In genomic region chr19:14035785-14036184, GRCm38 (mm10) we compare ENCODE assay signal across 20 mouse cellular contexts.
DNase-seq lines count a peak whose midpoint lies in the region; ATAC-seq and TF ChIP-seq lines count a peak whose summit lies in the region.
"Had no signal": no experiment of that assay in that cellular context is flagged by ENCODE, and none has a peak within 500 bp of the region (broad histone marks: within the 10 kb centered on the region; RNA-seq: fewer than 3 reads in every experiment).

No protein-coding gene starts in this region.

- ATAC-seq in forebrain, embryonic 11.5 days (replicated peaks; ENCODE audit: low FRiP score): peak; percentile 63; the same call in 1 of the 2 replicates
- no peak for ATAC-seq in forebrain, postnatal 0 days
- no peak for ATAC-seq in hindbrain, embryonic 14.5 days (ENCODE audit: low FRiP score)
- ATAC-seq in midbrain, embryonic 15.5 days (replicated peaks): 0 out of 2 replicates have a peak, but pooled peaks have one; percentile 30
- ATAC-seq: intestine, embryonic 15.5 days had no signal

- H3K9ac ChIP-seq in forebrain, embryonic 11.5 days (ENCODE audit: low read length): no peak overlapping the region
- H3K9ac ChIP-seq in forebrain, postnatal 0 days: no peak overlapping the region
- no peak overlapping the region for H3K9ac ChIP-seq in hindbrain, embryonic 14.5 days
- H3K9ac ChIP-seq in midbrain, embryonic 15.5 days: no peak overlapping the region
- H3K9ac ChIP-seq: embryonic facial prominence, embryonic 15.5 days; intestine, embryonic 15.5 days; limb, embryonic 12.5 days; liver, embryonic 13.5 days; lung, embryonic 15.5 days had no signal

- TF ChIP-seq CTCF in forebrain, postnatal 0 days (IDR thresholded peaks at IDR 0.05; ENCODE audit: low read depth): no peak

- DNase-seq in forebrain, embryonic 11.5 days (ENCODE audit: low spot score): peak; percentile 52
- DNase-seq in forebrain, postnatal 0 days: no peak
- peak; percentile 26 for DNase-seq in embryo, embryonic 10.5 days (ENCODE audit: low spot score)
- DNase-seq in hindbrain, embryonic 14.5 days (ENCODE audit: low spot score): no peak
- no peak for DNase-seq in left cerebral cortex, adult 18-20 months (ENCODE audit: low spot score in 2 of 2)
- DNase-seq in heart, adult 9 months (ENCODE audit: low spot score in 2 of 2): no peak
- DNase-seq: cerebellum, adult 11 months; cerebellum, postnatal 36 days; gastrocnemius, postnatal 14 days; heart, adult 2 months; liver, embryonic 13.5 days; right cerebral cortex, adult 18-20 months; thymus, postnatal 36 days had no signal

- no peaks in the 10 kb centered on the region for H3K4me1 ChIP-seq in forebrain, embryonic 11.5 days (replicated peaks; ENCODE audit: control insufficient read depth, insufficient read depth, low read length)
- no peaks in the 10 kb centered on the region for H3K4me1 ChIP-seq in forebrain, postnatal 0 days (ENCODE audit: insufficient read depth)
- H3K4me1 ChIP-seq in hindbrain, embryonic 14.5 days (replicated peaks; ENCODE audit: control insufficient read depth, insufficient read depth, low read length): peaks cover 13% of the 10 kb centered on the region; the same call in 1 of the 2 replicates
- peaks cover 9% of the 10 kb centered on the region for H3K4me1 ChIP-seq in midbrain, embryonic 15.5 days
- H3K4me1 ChIP-seq: embryonic facial prominence, embryonic 15.5 days; intestine, embryonic 15.5 days; liver, embryonic 13.5 days; lung, embryonic 15.5 days had no signal

- no peaks in the 10 kb centered on the region for H3K9me3 ChIP-seq in forebrain, embryonic 11.5 days (ENCODE audit: control insufficient read depth, low read length)
- H3K9me3 ChIP-seq in forebrain, postnatal 0 days (ENCODE audit: low read length): no peaks in the 10 kb centered on the region
- no peaks in the 10 kb centered on the region for H3K9me3 ChIP-seq in hindbrain, embryonic 14.5 days (ENCODE audit: control insufficient read depth, low read length)
- H3K9me3 ChIP-seq in midbrain, embryonic 15.5 days: no peaks in the 10 kb centered on the region
- H3K9me3 ChIP-seq: embryonic facial prominence, embryonic 15.5 days; intestine, embryonic 15.5 days; limb, embryonic 12.5 days; liver, embryonic 13.5 days; lung, embryonic 15.5 days had no signal

- no peak overlapping the region for H3K27ac ChIP-seq in forebrain, embryonic 11.5 days (ENCODE audit: low read depth, low read length)
- H3K27ac ChIP-seq in forebrain, postnatal 0 days (ENCODE audit: low read depth, low read length): no peak overlapping the region
- 0 out of 2 replicates have a peak overlapping the region, but pooled peaks have one; percentile 43 for H3K27ac ChIP-seq in hindbrain, embryonic 14.5 days
- H3K27ac ChIP-seq in midbrain, embryonic 15.5 days: no peak overlapping the region
- H3K27ac ChIP-seq: embryonic facial prominence, embryonic 15.5 days; heart, adult 2 months; intestine, embryonic 15.5 days; limb, embryonic 12.5 days; liver, embryonic 13.5 days; lung, embryonic 15.5 days; macrophage had no signal

- no peak overlapping the region for H3K4me3 ChIP-seq in forebrain, embryonic 11.5 days (ENCODE audit: low read depth, low read length)
- no peak overlapping the region for H3K4me3 ChIP-seq in forebrain, postnatal 0 days (ENCODE audit: low read depth, low read length)
- H3K4me3 ChIP-seq in hindbrain, embryonic 14.5 days (replicated peaks; ENCODE audit: low read length): no peak overlapping the region
- H3K4me3 ChIP-seq in midbrain, embryonic 15.5 days: no peak overlapping the region
- H3K4me3 ChIP-seq: embryonic facial prominence, embryonic 15.5 days; heart, adult 2 months; intestine, embryonic 15.5 days; limb, embryonic 12.5 days; liver, embryonic 13.5 days; lung, embryonic 15.5 days had no signal

- no peaks in the 10 kb centered on the region for H3K27me3 ChIP-seq in forebrain, embryonic 11.5 days (ENCODE audit: control insufficient read depth, insufficient read depth, low read length)
- no peaks in the 10 kb centered on the region for H3K27me3 ChIP-seq in forebrain, postnatal 0 days (ENCODE audit: insufficient read depth, low read length)
- H3K27me3 ChIP-seq in hindbrain, embryonic 14.5 days (ENCODE audit: control insufficient read depth, insufficient read depth, low read length): no peaks in the 10 kb centered on the region
- H3K27me3 ChIP-seq in midbrain, embryonic 15.5 days (replicated peaks): no peaks in the 10 kb centered on the region
- H3K27me3 ChIP-seq: CH12.LX; embryonic facial prominence, embryonic 15.5 days; intestine, embryonic 15.5 days; limb, embryonic 12.5 days; liver, embryonic 13.5 days; lung, embryonic 15.5 days had no signal

- no peaks in the 10 kb centered on the region for H3K36me3 ChIP-seq in forebrain, embryonic 11.5 days (ENCODE audit: control insufficient read depth, insufficient read depth, low read length)
- no peaks in the 10 kb centered on the region for H3K36me3 ChIP-seq in forebrain, postnatal 0 days (ENCODE audit: insufficient read depth)
- no peaks in the 10 kb centered on the region for H3K36me3 ChIP-seq in hindbrain, embryonic 14.5 days (replicated peaks; ENCODE audit: control insufficient read depth, insufficient read depth)
- no peaks in the 10 kb centered on the region for H3K36me3 ChIP-seq in midbrain, embryonic 15.5 days (replicated peaks)
- H3K36me3 ChIP-seq: embryonic facial prominence, embryonic 15.5 days; intestine, embryonic 15.5 days; limb, embryonic 12.5 days; liver, embryonic 13.5 days; lung, embryonic 15.5 days had no signal

- 56% methylated on average over 1 of the region's 1 CpGs for WGBS in forebrain, embryonic 11.5 days
- WGBS in forebrain, postnatal 0 days: 56% methylated on average over 1 of the region's 1 CpGs
- 57% methylated on average over 1 of the region's 1 CpGs for WGBS in hindbrain, embryonic 14.5 days
- WGBS in midbrain, embryonic 15.5 days: 29% methylated on average over 1 of the region's 1 CpGs

- H3K4me2 ChIP-seq in forebrain, embryonic 11.5 days (ENCODE audit: low read depth, low read length, severe bottlenecking): no peak overlapping the region
- H3K4me2 ChIP-seq in forebrain, postnatal 0 days (ENCODE audit: low read depth): no peak overlapping the region
- no peak overlapping the region for H3K4me2 ChIP-seq in hindbrain, embryonic 14.5 days (replicated peaks)
- H3K4me2 ChIP-seq in midbrain, embryonic 15.5 days: no peak overlapping the region
- H3K4me2 ChIP-seq: embryonic facial prominence, embryonic 15.5 days; intestine, embryonic 15.5 days; limb, embryonic 12.5 days; liver, embryonic 13.5 days; lung, embryonic 15.5 days had no signal

Comparison
In these comparisons a context has a peak if more than half of its experiments do, and no peak if none do; other contexts are left out.
1. ATAC-seq: peak in forebrain, embryonic 11.5 days (single experiment) and midbrain, embryonic 15.5 days (single experiment); none in forebrain, postnatal 0 days (single experiment) and hindbrain, embryonic 14.5 days (single experiment).
2. DNase-seq: peak in forebrain, embryonic 11.5 days (single experiment) and embryo, embryonic 10.5 days (single experiment); none in forebrain, postnatal 0 days (single experiment), hindbrain, embryonic 14.5 days (single experiment), left cerebral cortex, adult 18-20 months (0 of 2) and heart, adult 9 months (0 of 2).